Mouse (Mus musculus): ENCODE measurements around the gene Slain2.
"Not testable (repeated sequence)": the region's sequence is repeated elsewhere in the genome, so short reads cannot be mapped to it uniquely, and the experiment has no call there.

The Slain2 gene

DNA sequence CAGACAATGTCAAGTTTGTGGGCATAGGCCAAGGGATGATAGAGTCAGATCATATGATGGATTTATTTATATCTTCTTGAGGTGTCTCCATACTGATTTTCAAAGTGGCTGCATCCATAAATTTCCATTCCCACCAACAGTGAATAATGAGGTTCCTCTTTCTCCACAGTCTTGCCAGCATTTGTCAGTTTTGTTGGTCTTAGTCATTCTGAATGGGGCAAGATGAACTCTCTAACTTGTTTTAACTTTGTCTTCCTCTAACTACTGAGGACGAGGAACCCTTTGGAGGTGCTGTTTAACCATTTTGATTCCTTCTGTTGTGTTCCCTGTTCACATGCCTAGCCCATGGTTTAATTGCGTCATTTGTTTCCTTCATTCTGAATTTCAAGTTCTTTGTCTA lies 36.1 kb downstream of the Slain2 start:
- DNase-seq (ENCODE audit: low spot score), result no peak

- no peak for DNase-seq (ENCODE audit: low spot score)
Measured at GRCm38 (mm10) chr5:72953996-72954604, 40.0 kb downstream of the Slain2 start.

DNA sequence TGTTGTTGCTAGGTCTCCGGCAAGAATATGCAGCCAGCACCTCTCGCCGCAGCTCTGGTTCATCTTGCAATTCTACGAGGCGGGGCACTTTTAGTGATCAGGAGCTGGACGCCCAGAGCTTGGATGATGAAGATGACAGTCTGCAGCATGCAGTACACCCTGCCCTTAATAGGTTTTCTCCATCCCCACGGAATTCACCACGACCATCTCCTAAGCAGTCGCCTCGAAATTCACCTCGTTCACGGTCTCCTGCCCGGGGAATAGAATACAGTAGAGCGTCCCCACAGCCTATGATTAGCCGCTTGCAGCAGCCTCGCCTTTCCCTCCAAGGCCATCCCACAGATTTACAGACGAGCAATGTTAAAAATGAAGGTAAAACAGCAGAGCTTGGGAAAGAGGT lies 43.2 kb downstream of the Slain2 start:
- no peak for DNase-seq (ENCODE audit: low spot score)

- DNase-seq (ENCODE audit: low spot score), result no peak
Measured at GRCm38 (mm10) chr5:72960096-72960495, 46.0 kb downstream of the Slain2 start.

DNA sequence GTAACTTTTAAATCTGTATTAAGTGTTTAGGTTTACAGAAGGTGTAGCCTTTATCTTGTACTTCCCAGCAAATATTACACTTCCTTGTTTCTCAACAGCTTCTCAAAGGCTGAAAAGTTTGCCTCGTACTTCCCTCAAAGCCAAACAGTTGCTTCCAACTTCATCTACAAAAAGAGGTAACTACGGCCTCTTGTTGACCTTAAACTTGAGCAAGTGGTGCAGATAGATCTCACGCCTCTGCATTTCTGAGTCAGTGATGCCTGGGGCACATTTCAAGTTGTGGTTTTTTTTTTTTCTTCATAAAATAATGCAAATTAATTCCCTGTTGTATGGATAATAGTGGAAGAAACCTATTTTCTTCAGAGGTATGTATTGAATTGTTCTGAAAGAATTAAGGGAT lies 51.6 kb downstream of the Slain2 start:
- no peak for DNase-seq (ENCODE audit: low spot score)

DNA sequence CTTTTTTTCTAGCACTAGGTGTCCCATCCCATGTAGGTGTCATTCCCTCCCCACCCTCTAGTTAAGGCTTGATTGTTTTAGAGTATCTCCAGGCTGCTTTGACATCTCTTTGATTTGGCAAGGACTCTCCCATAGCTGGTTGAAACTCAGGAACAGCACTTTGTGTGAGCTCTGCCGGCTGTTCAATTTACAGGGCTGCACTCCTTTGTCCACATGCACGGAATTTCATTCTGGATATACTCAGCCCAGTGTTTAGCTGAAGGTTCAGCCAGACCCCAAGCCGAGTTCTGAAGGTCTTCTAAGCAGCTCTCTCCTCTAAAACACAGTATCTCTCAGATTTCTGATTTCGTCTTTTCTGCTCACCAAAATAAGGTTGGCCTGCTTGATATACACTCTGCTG lies 58.3 kb downstream of the Slain2 start:
- no peak for DNase-seq (ENCODE audit: low spot score)

- no peak for DNase-seq (ENCODE audit: low spot score)
Measured at GRCm38 (mm10) chr5:72972934-72973333, 58.8 kb downstream of the Slain2 start.

DNA sequence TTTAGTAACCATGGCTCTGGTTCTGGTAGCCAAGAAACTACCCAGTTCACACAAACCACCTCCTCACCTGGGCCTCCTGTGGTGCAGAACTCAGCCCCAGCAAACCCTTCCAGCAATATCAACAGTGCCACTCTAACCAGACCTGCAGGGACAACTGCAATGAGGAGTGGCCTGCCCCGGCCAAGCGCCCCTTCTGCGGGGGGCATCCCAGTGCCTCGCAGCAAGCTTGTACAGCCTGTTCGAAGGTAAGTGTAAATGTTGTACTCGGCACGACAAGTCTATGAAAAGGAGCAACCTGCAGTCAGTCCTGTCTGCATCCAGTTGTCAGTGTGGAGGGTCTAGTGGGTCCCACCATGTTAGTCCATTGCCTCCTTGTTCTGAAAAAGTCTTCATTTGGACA lies 60.5 kb downstream of the Slain2 start, which contains the start of gene Gm10135:
Gene Gm10135, minus strand, starts transcription at position 101 of the 400 bp plus-strand sequence.
- DNase-seq (ENCODE audit: low spot score), result no peak

GRCm38 (mm10) chr5:72975996-72976395 lies 61.9 kb downstream of the Slain2 start:
- DNase-seq (ENCODE audit: low spot score), result no peak

- DNase-seq (ENCODE audit: low spot score), result no peak
Measured at GRCm38 (mm10) chr5:72976539-72976938, 62.4 kb downstream of the Slain2 start.

GRCm38 (mm10) chr5:72984091-72984490 lies 70.0 kb downstream of the Slain2 start:
- peak; percentile 25 for DNase-seq (ENCODE audit: low spot score)

GRCm38 (mm10) chr5:72987786-72988185 lies 73.7 kb downstream of the Slain2 start:
- no peak for DNase-seq (ENCODE audit: low spot score)

- DNase-seq (ENCODE audit: low spot score), result no peak
Measured at GRCm38 (mm10) chr5:72989756-72990155, 75.7 kb downstream of the Slain2 start.

GRCm38 (mm10) chr5:72992474-72992873 lies 78.4 kb downstream of the Slain2 start:
- no peak for DNase-seq (ENCODE audit: low spot score)

- no peak for DNase-seq (ENCODE audit: low spot score)
Measured at GRCm38 (mm10) chr5:72994424-72994823, 80.3 kb downstream of the Slain2 start.

- no peak for DNase-seq (ENCODE audit: low spot score)
Measured at GRCm38 (mm10) chr5:72994928-72995327, 80.8 kb downstream of the Slain2 start.

- DNase-seq (ENCODE audit: low spot score), result no peak
Measured at GRCm38 (mm10) chr5:72995379-72995778, 81.3 kb downstream of the Slain2 start.

GRCm38 (mm10) chr5:72998546-72998945 lies 84.4 kb downstream of the Slain2 start:
- DNase-seq (ENCODE audit: low spot score), result not testable (repeated sequence)

DNA sequence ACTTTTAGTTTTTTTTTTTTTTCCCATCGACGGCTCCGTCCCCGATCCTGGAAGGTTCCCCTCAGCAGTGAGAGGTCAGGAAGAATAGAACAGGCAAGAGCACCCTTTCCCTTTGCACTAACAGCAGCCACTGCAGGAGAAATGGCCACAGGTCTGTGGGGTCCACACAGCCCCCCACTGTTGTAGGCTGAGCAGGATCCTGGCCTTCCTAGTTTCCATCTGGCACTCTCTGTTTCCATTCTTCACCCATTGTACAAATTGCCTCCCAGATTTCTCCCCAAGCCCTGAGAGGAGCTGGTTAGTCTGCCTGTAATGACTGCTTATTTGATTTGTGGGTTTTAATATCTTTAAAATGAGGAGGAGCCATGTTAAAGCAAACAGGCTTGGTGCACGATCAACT lies 89.9 kb downstream of the Slain2 start:
- no peak for DNase-seq (ENCODE audit: low spot score)

- DNase-seq (ENCODE audit: low spot score), result no peak
Measured at GRCm38 (mm10) chr5:73006784-73007581, 92.9 kb downstream of the Slain2 start, which contains the start of gene Slc10a4. TSS of gene Slc10a4 (plus strand) at chr5:73006883.

DNA sequence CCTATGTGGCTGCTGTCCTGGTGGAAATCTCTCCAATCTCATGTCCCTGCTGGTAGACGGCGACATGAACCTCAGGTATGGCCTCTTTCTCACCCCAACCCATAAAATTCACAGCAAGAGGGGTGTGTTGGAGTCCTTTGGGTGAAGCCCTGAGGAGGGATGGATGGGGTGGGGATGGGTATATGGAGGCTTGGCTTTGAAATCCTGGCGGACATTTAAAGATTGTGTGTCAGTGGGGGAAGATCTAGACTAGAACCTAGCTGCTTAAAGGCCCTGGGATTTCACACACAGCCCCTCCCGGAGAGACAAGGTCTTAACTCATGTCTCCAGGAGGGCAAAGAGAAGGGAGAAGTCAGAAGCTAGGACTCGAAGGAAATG lies 93.5 kb downstream of the Slain2 start:
- no peak for DNase-seq (ENCODE audit: low spot score)

DNA sequence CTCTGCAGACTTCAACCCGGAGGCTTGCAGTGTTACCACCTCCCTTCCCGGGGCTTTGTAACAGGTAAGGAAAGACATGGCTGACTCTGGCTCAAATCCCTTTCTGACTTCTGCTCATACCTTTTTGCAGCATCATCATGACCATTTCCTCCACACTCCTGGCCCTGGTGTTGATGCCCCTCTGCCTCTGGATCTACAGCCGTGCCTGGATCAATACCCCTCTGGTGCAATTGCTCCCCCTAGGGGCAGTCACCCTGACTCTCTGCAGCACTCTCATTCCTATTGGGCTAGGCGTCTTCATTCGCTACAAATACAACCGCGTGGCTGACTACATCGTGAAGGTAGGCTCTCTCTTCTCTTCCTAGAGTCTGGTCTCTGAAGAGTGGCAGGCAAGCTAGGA lies 94.1 kb downstream of the Slain2 start:
- not testable (repeated sequence) for DNase-seq (ENCODE audit: low spot score)

DNA sequence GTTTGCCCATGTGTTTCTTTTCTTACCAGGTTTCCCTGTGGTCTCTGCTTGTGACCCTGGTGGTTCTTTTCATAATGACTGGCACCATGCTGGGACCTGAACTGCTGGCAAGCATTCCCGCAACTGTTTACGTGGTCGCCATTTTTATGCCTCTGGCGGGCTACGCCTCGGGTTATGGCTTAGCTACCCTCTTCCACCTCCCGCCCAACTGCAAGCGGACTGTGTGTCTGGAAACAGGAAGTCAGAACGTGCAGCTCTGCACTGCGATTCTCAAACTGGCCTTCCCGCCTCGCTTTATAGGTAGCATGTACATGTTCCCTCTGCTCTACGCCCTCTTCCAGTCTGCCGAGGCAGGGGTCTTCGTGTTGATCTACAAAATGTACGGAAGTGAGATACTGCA lies 97.7 kb downstream of the Slain2 start:
- not testable (repeated sequence) for DNase-seq (ENCODE audit: low spot score)
